Mouse (Mus musculus) olfactory bulb, adult 2 months (tissue): ENCODE results near the gene Olfr15.

Experiments
- CTCF ChIP-seq: fragments of 200-500 bp; IDR thresholded peaks from 2 replicates; pipeline ENCODE4 v1.5.1; 2012; ENCODE audit warnings: low read depth, mild to moderate bottlenecking, low read length, moderate library complexity; ENCODE audit not compliant: insufficient read depth
- POLR2A ChIP-seq: fragments of 200-500 bp; IDR thresholded peaks from 2 replicates; pipeline ENCODE4 v1.6.1; 2012; ENCODE audit warnings: mild to moderate bottlenecking, low read depth, low read length, moderate library complexity; ENCODE audit not compliant: insufficient read depth

DNA sequence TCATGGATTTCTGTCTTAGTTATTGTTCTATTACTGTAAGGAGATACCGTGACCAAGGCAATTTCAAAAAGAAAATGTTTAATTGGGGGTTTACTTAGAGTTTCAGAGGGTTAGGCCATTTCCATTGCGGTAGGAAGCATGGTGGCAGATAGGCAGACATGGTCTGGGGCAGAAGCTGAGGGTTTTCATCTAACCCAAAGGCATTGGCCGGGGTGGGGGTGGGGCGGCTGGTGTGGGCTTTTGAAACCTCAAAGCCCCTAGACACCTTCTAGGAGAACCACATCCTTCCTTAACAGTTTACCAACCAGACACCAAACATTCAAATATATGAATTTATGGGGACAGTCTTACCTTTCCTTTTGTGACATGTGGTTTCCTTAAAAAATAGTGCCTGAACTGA, 28.6 kb downstream of the Olfr15 start:
- TF ChIP-seq CTCF (no peak), POLR2A (no peak)
